Mouse (Mus musculus) kidney, embryonic 15.5 days (tissue): Measurements from ENCODE around the gene Frk. TPM values are rescaled to one million over a fixed set of nuclear protein-coding genes. Genes with fewer than 3 reads are reported as not detected.

ENCODE experiments used
- ATAC-seq: fragments of 200-750 bp; cut with Nextera tagmentation; replicated peaks from 2 replicates; pipeline ENCODE4 v1.8.0; 2017; ENCODE audit warnings: moderate TSS enrichment; ENCODE audit not compliant: low FRiP score
- H3K27ac ChIP-seq: fragments of 300-500 bp; sonication (generic); 2 replicates; pipeline ENCODE4 v1.5.1; 2015; ENCODE audit warnings: mild to moderate bottlenecking, inconsistent platforms
- H3K27me3 ChIP-seq: fragments of 300-500 bp; sonication (generic); 2 replicates; pipeline ENCODE4 v1.6.1; 2015; ENCODE audit warnings: inconsistent platforms
- H3K36me3 ChIP-seq: fragments of 300-500 bp; sonication (generic); 2 replicates; pipeline ENCODE4 v1.6.1; 2015; ENCODE audit warnings: inconsistent platforms
- H3K4me1 ChIP-seq: fragments of 300-500 bp; sonication (generic); 2 replicates; pipeline ENCODE4 v1.6.1; 2015; ENCODE audit warnings: inconsistent platforms
- H3K4me2 ChIP-seq: fragments of 300-500 bp; sonication (generic); 2 replicates; pipeline ENCODE4 v1.6.1; 2015; ENCODE audit warnings: moderate library complexity, mild to moderate bottlenecking, inconsistent platforms
- H3K4me3 ChIP-seq: fragments of 300-500 bp; sonication (generic); replicated peaks from 2 replicates; pipeline ENCODE4 v1.5.1; 2015; ENCODE audit warnings: mild to moderate bottlenecking, inconsistent platforms
- H3K9ac ChIP-seq: fragments of 300-500 bp; sonication (generic); 2 replicates; pipeline ENCODE4 v1.6.1; 2015; ENCODE audit warnings: mild to moderate bottlenecking, inconsistent platforms
- H3K9me3 ChIP-seq: fragments of 300-500 bp; sonication (generic); replicated peaks from 2 replicates; pipeline ENCODE4 v1.6.1; 2016; ENCODE audit warnings: inconsistent platforms
- WGBS: fragments of 180-500 bp; shearing (Covaris S2); methylation state at CpG from one replicate; pipeline ENCODE4 v1.1.7; 2015; ENCODE audit warnings: mixed read lengths; 5-methylcytosine and 5-hydroxymethylcytosine counted together
- polyA plus RNA-seq: library from polyadenylated mRNA; unstranded; fragments of >200 nt; fragmentation: Nextera tagmentation; extraction: Ambion mirVana; gene quantifications from 2 replicates; pipeline ENCODE4 v1.2.1, GENCODE M21; 2015

Frk gene
- polyA plus RNA-seq, 1 experiment from 2014 or later = 18.2 TPM

DNA sequence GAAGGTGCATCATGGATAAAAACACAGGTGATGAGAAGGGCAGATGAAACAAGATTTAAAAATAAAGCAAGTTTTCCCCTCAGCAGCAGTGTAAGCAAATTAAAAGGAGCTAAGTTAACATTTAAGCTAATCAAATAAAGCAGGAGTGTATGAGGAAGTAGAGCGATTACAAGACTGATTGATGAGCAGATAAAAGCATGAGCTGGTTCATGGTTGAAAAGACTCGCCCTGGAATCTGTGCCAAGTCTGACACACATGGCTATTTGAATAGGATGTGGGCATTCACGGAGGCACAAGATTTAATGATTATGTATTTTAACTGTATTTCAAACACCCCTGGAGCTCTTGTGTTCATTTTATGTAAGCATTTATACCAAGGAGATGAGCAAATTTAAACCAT, 28.0 kb downstream of the Frk start:
- Histone ChIP-seq H3K36me3 (no peaks in the 10 kb centered on the region), H3K27me3 (no peaks in the 10 kb centered on the region), H3K9me3 (no peaks in the 10 kb centered on the region), H3K27ac (no peak overlapping the region), H3K4me3 (no peak overlapping the region), H3K4me2 (no peak overlapping the region), H3K9ac (no peak overlapping the region), H3K4me1 (peaks cover 14% of the 10 kb centered on the region)
- WGBS = 62% methylated on average over 3 of the region's 3 CpGs
- no peak for ATAC-seq

DNA sequence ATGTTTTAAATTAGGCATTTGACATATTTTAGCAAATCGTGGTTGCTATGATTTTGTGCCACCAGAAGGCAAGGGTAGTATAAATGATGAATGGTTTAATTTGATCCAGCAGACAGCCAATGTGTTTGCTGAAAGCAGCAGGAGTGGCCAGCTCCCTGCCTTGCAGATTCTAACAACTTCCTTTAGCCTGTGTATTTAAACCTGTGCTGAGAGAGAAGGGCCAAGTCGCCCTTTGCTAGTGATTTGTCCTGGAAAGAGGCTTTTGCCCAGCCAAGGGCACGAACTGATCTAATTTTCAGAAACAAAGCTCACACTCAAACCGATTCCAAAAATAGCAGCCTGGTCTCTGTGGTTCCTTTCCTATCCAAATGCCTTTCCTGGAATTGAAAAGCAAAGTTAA, 29.4 kb downstream of the Frk start:
- Histone ChIP-seq H3K4me2 (no peak overlapping the region), H3K4me3 (no peak overlapping the region), H3K4me1 (peaks cover 14% of the 10 kb centered on the region), H3K27me3 (no peaks in the 10 kb centered on the region), H3K36me3 (no peaks in the 10 kb centered on the region), H3K9me3 (no peaks in the 10 kb centered on the region), H3K9ac (no peak overlapping the region), H3K27ac (no peak overlapping the region)
- 7% methylated on average over 4 of the region's 4 CpGs for WGBS
- no peak for ATAC-seq

DNA sequence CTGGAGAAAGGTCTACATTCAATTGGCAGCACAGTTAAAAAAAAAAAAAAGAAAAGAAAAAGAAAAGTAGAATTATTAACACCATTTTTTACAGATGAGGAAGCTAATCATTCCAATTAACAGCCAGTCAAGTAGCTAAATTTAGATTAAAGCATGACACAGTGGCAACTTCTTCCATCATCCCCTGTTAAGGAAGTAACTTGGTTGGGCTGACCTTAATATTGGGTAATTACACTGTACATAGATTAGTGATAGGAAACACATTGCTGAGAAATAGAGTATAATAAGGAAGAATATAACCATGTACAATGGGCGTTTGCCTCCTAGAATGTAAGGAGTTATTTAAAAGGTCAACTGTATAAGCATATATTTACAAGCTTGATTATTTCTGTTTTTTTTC, 42.4 kb downstream of the Frk start:
- Histone ChIP-seq H3K27me3 (no peaks in the 10 kb centered on the region), H3K27ac (no peak overlapping the region), H3K9me3 (0 out of 2 replicates have a peak, but pooled peaks cover 7% of the 10 kb centered on the region), H3K9ac (no peak overlapping the region), H3K4me3 (no peak overlapping the region), H3K4me2 (no peak overlapping the region), H3K4me1 (no peaks in the 10 kb centered on the region), H3K36me3 (no peaks in the 10 kb centered on the region)
- WGBS = 94% methylated on average over 1 of the region's 1 CpGs
- no peak for ATAC-seq

DNA sequence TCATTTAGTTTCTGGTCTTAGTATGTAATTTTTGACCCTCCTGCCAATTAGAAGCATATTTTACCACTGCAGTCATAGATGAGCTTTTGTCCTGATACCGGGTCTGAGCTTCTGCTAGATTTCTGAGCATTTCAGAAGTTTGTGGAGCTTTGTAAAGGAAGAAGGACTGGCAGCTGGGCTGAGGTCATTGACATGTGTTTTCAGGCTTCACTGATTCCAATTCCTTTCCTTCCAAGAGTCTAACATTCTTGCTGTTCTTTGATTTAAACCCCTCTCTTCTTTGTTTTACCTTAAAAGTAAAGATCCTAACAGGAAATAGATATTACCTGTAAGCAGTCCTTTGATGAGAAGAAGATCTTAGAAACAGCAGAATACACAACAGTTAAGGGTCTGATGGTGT, 48.6 kb downstream of the Frk start:
- Histone ChIP-seq H3K27me3 (no peaks in the 10 kb centered on the region), H3K4me3 (no peak overlapping the region), H3K36me3 (no peaks in the 10 kb centered on the region), H3K9me3 (0 out of 2 replicates have a peak, but pooled peaks cover 7% of the 10 kb centered on the region), H3K27ac (no peak overlapping the region), H3K4me1 (0 out of 2 replicates have a peak, but pooled peaks cover 2% of the 10 kb centered on the region), H3K4me2 (no peak overlapping the region), H3K9ac (no peak overlapping the region)
- 50% methylated on average over 1 of the region's 1 CpGs for WGBS
- no peak for ATAC-seq

DNA sequence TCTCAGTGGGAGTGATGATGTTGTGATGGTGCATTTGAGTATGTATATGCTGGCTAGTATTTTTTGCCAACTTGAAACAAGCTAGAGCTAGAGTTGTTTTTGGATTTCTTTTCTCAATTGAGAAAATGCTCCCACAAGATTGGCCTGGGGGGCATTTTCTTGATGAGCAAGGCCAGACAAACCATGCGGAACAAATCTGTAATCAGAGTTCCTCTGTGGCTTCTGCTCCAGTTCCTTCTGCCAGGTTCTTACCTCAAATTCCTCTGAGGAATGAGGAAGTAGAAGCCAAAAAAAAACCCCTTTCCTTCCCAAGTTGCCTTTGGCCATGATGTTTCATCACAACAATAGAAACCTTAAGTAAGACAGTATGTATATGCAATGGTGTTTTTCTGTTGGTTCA, 49.3 kb downstream of the Frk start:
- Histone ChIP-seq H3K27me3 (no peaks in the 10 kb centered on the region), H3K9ac (no peak overlapping the region), H3K4me2 (no peak overlapping the region), H3K27ac (no peak overlapping the region), H3K9me3 (0 out of 2 replicates have a peak, but pooled peaks cover 7% of the 10 kb centered on the region), H3K36me3 (no peaks in the 10 kb centered on the region), H3K4me3 (no peak overlapping the region), H3K4me1 (0 out of 2 replicates have a peak, but pooled peaks cover 2% of the 10 kb centered on the region)
- no peak for ATAC-seq
- 77% methylated on average over 1 of the region's 1 CpGs for WGBS

DNA sequence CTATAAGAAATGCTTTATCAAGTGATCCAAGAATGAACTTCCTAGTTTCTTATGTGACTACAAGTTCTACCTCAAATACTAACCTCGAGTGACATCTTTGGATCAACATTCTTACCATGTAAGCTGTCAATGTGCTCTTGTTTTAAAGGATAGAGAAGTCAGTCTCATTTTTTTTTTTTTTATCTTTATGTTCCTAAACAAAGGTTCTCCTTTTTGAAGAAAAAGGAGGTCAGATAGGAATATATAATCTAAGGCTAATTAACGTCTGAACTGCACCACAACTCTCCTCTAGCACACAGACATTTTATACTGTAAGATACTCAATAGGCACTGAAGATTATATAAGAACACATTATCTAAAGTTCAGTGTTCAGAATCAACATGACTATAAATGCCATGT, 57.5 kb downstream of the Frk start:
- no peak overlapping the region for H3K27ac ChIP-seq
- H3K9me3 ChIP-seq = no peaks in the 10 kb centered on the region
- no peaks in the 10 kb centered on the region for H3K27me3 ChIP-seq
- H3K4me1 ChIP-seq = no peaks in the 10 kb centered on the region
- no peak overlapping the region for H3K9ac ChIP-seq
- H3K36me3 ChIP-seq = no peaks in the 10 kb centered on the region
- H3K4me2 ChIP-seq = no peak overlapping the region
- no peak for ATAC-seq
- H3K4me3 ChIP-seq = no peak overlapping the region
- 87% methylated on average over 2 of the region's 2 CpGs for WGBS

DNA sequence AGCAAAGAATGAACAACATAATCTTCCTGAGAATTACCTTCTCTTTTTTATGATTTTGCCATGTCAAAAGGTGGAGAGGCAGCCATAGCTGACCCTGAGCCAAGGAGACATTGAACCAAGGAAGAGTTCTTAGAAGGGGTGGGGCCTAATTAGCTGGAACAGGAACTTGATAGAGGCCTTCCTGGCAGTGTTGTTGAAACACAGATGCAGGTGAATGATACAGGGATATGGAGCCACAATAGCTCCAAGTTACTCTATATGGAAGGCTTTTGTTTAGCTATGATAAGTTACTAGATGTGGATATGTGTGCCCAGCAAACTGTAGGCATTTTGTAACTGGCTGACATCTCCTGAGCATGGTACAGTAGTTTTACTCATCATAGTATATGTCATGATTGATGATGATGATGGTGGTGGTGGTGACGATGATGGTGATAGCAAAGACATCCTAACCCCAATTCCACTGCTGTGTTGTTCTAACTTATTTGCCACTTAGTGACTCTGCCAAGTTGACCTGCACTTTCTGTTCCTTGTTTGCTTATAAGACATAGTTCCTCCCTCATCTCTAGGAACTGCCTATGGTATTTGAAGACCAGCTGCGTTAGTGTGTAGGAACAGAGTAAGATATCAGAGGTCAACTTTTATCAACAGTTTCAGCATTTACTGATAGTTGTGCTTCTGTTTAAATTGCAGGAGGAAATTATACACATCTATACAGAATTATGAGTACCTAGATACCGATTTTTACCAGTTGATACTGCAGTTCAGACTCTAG, 58.7 kb downstream of the Frk start:
- ATAC-seq = no peak
- 89% methylated on average over 3 of the region's 3 CpGs for whole genome bisulfite sequencing

DNA sequence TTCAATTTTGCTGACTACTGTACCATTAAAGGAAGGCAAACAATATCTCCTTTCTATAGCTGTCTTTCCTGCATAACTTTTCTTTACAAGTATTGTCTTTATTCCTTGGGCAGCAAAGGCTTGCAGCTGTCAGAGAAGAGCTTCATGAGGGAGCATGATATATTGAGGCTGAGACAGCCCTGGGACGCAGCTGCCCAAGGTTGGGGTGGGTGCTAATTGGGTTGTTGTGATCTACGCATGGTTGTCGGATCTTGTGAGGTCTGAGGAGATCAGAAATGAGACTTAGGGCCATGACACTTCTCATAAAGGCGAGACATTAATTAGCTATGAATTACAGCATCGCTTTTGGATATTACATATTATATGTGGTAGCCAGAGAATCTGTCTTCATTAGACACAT, 67.4 kb downstream of the Frk start:
- no peaks in the 10 kb centered on the region for H3K9me3 ChIP-seq
- H3K4me3 ChIP-seq = no peak overlapping the region
- H3K4me2 ChIP-seq = no peak overlapping the region
- no peak for ATAC-seq
- no peak overlapping the region for H3K27ac ChIP-seq
- H3K27me3 ChIP-seq = no peaks in the 10 kb centered on the region
- H3K4me1 ChIP-seq = no peaks in the 10 kb centered on the region
- no peak overlapping the region for H3K9ac ChIP-seq
- no peaks in the 10 kb centered on the region for H3K36me3 ChIP-seq
- WGBS = 63% methylated on average over 5 of the region's 5 CpGs

More for the DNA sequence above, 58.7 kb downstream of the Frk start:
- no peak overlapping the region for H3K27ac ChIP-seq
- H3K9me3 ChIP-seq = no peaks in the 10 kb centered on the region
- H3K4me3 ChIP-seq = no peak overlapping the region
- no peaks in the 10 kb centered on the region for H3K4me1 ChIP-seq
- H3K4me2 ChIP-seq = no peak overlapping the region
- no peak overlapping the region for H3K9ac ChIP-seq
- H3K27me3 ChIP-seq = no peaks in the 10 kb centered on the region
- H3K36me3 ChIP-seq = no peaks in the 10 kb centered on the region

DNA sequence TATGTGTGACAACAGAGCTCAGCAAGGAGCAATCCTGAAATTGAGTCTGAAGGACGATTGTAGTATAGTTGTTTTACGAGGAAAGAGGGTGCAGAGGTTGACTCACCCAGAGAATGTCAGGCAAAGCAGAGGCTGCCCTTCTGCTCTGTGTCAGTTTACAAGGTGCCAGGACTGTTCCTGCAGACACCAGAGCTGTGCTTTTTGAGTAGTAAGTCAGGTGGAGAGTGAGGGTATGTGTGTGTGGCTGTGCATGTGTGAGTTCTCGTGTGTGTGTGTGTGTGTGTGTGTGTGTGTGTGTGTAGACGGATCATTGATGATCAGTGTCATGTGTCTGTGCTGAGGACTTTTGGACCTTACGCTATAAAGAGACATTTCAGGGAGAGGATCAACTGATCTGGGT, 68.4 kb downstream of the Frk start:
- Histone ChIP-seq H3K4me1 (no peaks in the 10 kb centered on the region), H3K9ac (no peak overlapping the region), H3K4me3 (no peak overlapping the region), H3K27ac (no peak overlapping the region), H3K4me2 (no peak overlapping the region), H3K9me3 (no peaks in the 10 kb centered on the region), H3K27me3 (no peaks in the 10 kb centered on the region), H3K36me3 (no peaks in the 10 kb centered on the region)
- no peak for ATAC-seq
- WGBS = 75% methylated on average over 5 of the region's 5 CpGs

DNA sequence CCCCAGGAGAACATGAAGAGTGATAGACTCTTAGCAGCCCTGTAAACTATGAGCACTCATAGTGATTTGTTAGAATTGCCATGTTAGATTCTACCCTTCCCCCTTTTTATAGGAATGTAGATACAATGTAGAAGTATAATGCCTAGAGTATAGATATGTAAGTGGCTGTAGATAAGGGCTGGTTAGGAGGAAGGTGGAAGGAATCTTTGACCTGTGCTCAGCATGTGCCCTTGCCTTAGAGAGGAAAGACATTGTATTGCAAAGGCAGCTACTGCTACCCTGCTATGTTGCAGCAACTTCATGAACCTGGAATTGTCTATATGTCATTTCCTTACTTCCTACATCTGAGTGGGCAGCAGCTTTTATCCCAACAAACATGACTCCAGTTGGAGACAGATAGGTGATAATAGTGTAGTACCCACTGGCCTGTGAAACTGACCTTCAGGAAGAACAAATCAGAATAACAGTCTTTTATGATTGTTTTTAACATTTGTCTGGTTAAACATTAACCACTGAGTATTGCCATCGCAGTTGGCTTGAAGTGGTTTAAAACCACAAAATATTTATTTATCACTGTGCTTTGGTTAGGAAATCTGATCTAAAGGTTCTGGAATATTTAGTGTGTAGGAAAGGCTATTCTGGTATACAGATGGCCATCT, 80.4 kb downstream of the Frk start:
- H3K4me1 ChIP-seq = no peaks in the 10 kb centered on the region
- no peak overlapping the region for H3K4me3 ChIP-seq
- H3K4me2 ChIP-seq = no peak overlapping the region
- no peaks in the 10 kb centered on the region for H3K27me3 ChIP-seq
- no peak overlapping the region for H3K27ac ChIP-seq
- H3K9ac ChIP-seq = no peak overlapping the region
- ATAC-seq = no peak
- H3K9me3 ChIP-seq = no peaks in the 10 kb centered on the region
- H3K36me3 ChIP-seq = peaks cover 4% of the 10 kb centered on the region
- WGBS = 83% methylated on average over 1 of the region's 1 CpGs

DNA sequence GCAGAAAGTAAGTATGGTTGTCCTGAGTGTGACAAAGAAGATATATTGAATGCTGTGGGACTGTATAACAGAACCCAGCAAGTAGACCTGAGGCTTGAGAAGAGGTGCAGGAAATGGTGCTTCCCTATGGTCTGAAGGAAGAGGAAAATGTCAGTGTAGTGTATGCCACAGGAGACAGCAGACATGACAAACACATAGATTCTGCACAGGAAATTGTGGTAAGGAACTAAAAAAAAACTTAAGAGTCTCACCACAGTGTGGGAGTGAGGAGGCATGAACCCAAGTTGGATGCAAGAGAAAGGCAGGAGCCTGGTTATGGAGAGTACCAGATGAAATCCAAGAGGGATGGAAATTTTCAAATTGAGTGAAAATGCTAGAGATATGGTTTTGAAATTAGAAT, 132.3 kb downstream of the Frk start:
- H3K9me3 ChIP-seq = no peaks in the 10 kb centered on the region
- ATAC-seq = no peak

DNA sequence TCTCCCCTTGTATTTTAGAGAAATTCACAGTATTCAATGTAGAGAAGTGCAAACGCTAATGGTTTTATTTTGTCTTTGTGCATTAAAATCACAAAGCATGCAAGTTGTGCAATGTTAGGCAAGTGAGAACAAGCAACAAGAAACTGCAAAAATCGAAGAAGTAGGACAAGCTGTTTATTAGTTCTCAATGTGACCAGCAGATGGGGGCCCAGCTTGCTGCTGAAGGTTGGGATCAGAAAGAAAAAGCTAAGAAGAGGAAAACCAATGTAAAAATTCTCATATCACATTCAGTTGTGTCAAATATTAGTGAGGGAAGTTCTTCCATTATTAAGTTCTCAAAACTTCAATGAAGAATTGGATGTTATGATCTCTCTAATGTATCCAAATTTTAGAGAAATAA, 134.0 kb downstream of the Frk start:
- H3K9me3 ChIP-seq = no peaks in the 10 kb centered on the region
- no peaks in the 10 kb centered on the region for H3K4me1 ChIP-seq
- no peaks in the 10 kb centered on the region for H3K36me3 ChIP-seq
- no peak overlapping the region for H3K27ac ChIP-seq
- no peak for ATAC-seq
- no peak overlapping the region for H3K4me3 ChIP-seq
- WGBS = 68% methylated on average over 2 of the region's 2 CpGs
- H3K4me2 ChIP-seq = no peak overlapping the region
- H3K27me3 ChIP-seq = no peaks in the 10 kb centered on the region
- H3K9ac ChIP-seq = no peak overlapping the region

More for the DNA sequence above, 132.3 kb downstream of the Frk start:
- H3K4me3 ChIP-seq = no peak overlapping the region
- H3K4me1 ChIP-seq = no peaks in the 10 kb centered on the region
- no peak overlapping the region for H3K4me2 ChIP-seq
- H3K36me3 ChIP-seq = no peaks in the 10 kb centered on the region
- H3K9ac ChIP-seq = no peak overlapping the region
- H3K27me3 ChIP-seq = no peaks in the 10 kb centered on the region
- no peak overlapping the region for H3K27ac ChIP-seq
